8 mouse cellular contexts compared by ENCODE assay signal in genomic region chr2:32878396-32878795, GRCm38 (mm10). TPM values are rescaled to one million over a fixed set of nuclear protein-coding genes. Genes with fewer than 3 reads are reported as not detected.
DNase-seq lines count a peak whose midpoint lies in the region; ATAC-seq and TF ChIP-seq lines count a peak whose summit lies in the region.

No protein-coding gene starts in this region.

- no peaks in the 10 kb centered on the region for H3K36me3 ChIP-seq in hindbrain, embryonic 16.5 days (ENCODE audit: control insufficient read depth, insufficient read depth, low read length)
- no peaks in the 10 kb centered on the region for H3K36me3 ChIP-seq in liver, embryonic 13.5 days
- no peaks in the 10 kb centered on the region for H3K36me3 ChIP-seq in small intestine, adult 2 months (ENCODE audit: control insufficient read depth, insufficient read depth, low read length)

- intact Hi-C loops in left cerebral cortex, adult 2 months (cut with DNase I) = no loop called here

- no peak for TF ChIP-seq CTCF in left cerebral cortex, adult 2 months (IDR thresholded peaks at IDR 0.05)
- TF ChIP-seq CTCF in small intestine, adult 2 months (IDR thresholded peaks at IDR 0.05; ENCODE audit: extremely low read depth, insufficient read length, insufficient replicate concordance, low read depth, low read length) = no peak

- H3K27me3 ChIP-seq in hindbrain, embryonic 16.5 days (replicated peaks; ENCODE audit: control insufficient read depth, insufficient read depth, low read length) = no peaks in the 10 kb centered on the region
- peaks cover 22% of the 10 kb centered on the region for H3K27me3 ChIP-seq in liver, embryonic 13.5 days
- no peaks in the 10 kb centered on the region for H3K27me3 ChIP-seq in small intestine, adult 2 months (ENCODE audit: control insufficient read depth, insufficient read depth, low read length)

- 70% methylated on average over 3 of the region's 3 CpGs for WGBS in hindbrain, embryonic 16.5 days
- 62% methylated on average over 3 of the region's 3 CpGs for whole genome bisulfite sequencing in liver, embryonic 13.5 days (ENCODE audit: insufficient replicate concordance)
- WGBS in small intestine, adult 2 months = 32% methylated on average over 3 of the region's 3 CpGs

- H3K4me1 ChIP-seq in hindbrain, embryonic 16.5 days (ENCODE audit: control insufficient read depth, insufficient read depth, low read depth, low read length) = peaks cover 58% of the 10 kb centered on the region
- H3K4me1 ChIP-seq in liver, embryonic 13.5 days (replicated peaks) = peaks cover 84% of the 10 kb centered on the region
- H3K4me1 ChIP-seq in small intestine, adult 2 months (ENCODE audit: control insufficient read depth, insufficient read depth, insufficient read length, low read length) = peaks cover 44% of the 10 kb centered on the region

- no peak for TF ChIP-seq POLR2A in small intestine, adult 2 months (IDR thresholded peaks at IDR 0.05; ENCODE audit: low read depth, low read length)

- H3K4me2 ChIP-seq in hindbrain, embryonic 16.5 days (ENCODE audit: low read length) = peak overlapping the region; percentile 84
- peak overlapping the region; percentile 91; the same call in 1 of the 2 replicates for H3K4me2 ChIP-seq in liver, embryonic 13.5 days

- H3K9me3 ChIP-seq in hindbrain, embryonic 16.5 days (ENCODE audit: control insufficient read depth, low read length) = no peaks in the 10 kb centered on the region
- no peaks in the 10 kb centered on the region for H3K9me3 ChIP-seq in liver, embryonic 13.5 days (replicated peaks)

- peak overlapping the region; percentile 90 for H3K27ac ChIP-seq in left cerebral cortex, adult 2 months
- no peak overlapping the region for H3K27ac ChIP-seq in hindbrain, embryonic 16.5 days (ENCODE audit: low read depth, low read length)
- no peak overlapping the region for H3K27ac ChIP-seq in liver, embryonic 13.5 days
- peak overlapping the region; percentile 18; the same call in 1 of the 2 replicates for H3K27ac ChIP-seq in small intestine, adult 2 months (ENCODE audit: insufficient read depth, low read depth, low read length)

- DNase-seq in left cerebral cortex, adult 2 months (ENCODE audit: extremely low spot score in 1 of 2, low spot score in 2 of 2) = no peak
- DNase-seq in left cerebral cortex, adult 9 months (ENCODE audit: low spot score in 2 of 2) = no peak
- no peak for DNase-seq in liver, embryonic 13.5 days
- no peak for DNase-seq in adrenal gland, adult 18-20 months (ENCODE audit: low spot score in 2 of 2)
- no peak for DNase-seq in adrenal gland, postnatal 14 days

- peak overlapping the region; percentile 89 for H3K9ac ChIP-seq in hindbrain, embryonic 16.5 days (ENCODE audit: low read depth, low read length)
- no peak overlapping the region for H3K9ac ChIP-seq in liver, embryonic 13.5 days

- ATAC-seq in hindbrain, embryonic 16.5 days = no peak
- ATAC-seq in liver, embryonic 13.5 days (ENCODE audit: low read depth) = no peak
- no peak for ATAC-seq in inflammation-experienced regulatory T-cells, adult 6 months

- H3K4me3 ChIP-seq in left cerebral cortex, adult 2 months = peak overlapping the region; percentile 93
- peak overlapping the region; percentile 64 for H3K4me3 ChIP-seq in hindbrain, embryonic 16.5 days (ENCODE audit: low read length)
- no peak overlapping the region for H3K4me3 ChIP-seq in liver, embryonic 13.5 days (replicated peaks)
- H3K4me3 ChIP-seq in small intestine, adult 2 months (ENCODE audit: low read depth, low read length) = peak overlapping the region; percentile 94

RNA-seq across cellular contexts. Expression of gene Fam129b, which starts 2.5 kb away (rescaled TPM):
- 10 to 100 TPM; 24.4 to 31.4 TPM for total RNA-seq in left cerebral cortex, adult 2 months (2021)
- polyA plus RNA-seq in hindbrain, embryonic 16.5 days (2015; fragmentation: Nextera tagmentation; extraction: Ambion mirVana) = 31.7 and 37.0 TPM in 2 replicates
- 7.0 and 7.6 TPM in 2 replicates for polyA plus RNA-seq in liver, embryonic 13.5 days (2015; fragmentation: Nextera tagmentation; extraction: Ambion mirVana)
- polyA plus RNA-seq in small intestine, adult 2 months (2012; rRNA removed) = 19.4 and 27.2 TPM in 2 replicates
- polyA plus RNA-seq in inflammation-experienced regulatory T-cells, adult 6 months (2017; shearing (Covaris generic)) = 1 to 10 TPM in 1 of 3 experiments, under 1 TPM in 2; 0.15 to 3.2 (median 0.90) TPM
- total RNA-seq in adrenal gland, adult 18-20 months (2021) = 10 to 100 TPM; 19.1 to 32.7 TPM
- 22.0 and 23.1 TPM in 2 replicates for total RNA-seq in adrenal gland, postnatal 14 days (2021)

RNA-seq across cellular contexts. Expression of gene Stxbp1, which starts 31.4 kb away (rescaled TPM):
- total RNA-seq in left cerebral cortex, adult 2 months (2021) = 100 to 1,000 TPM; 947 to 984 TPM
- polyA plus RNA-seq in hindbrain, embryonic 16.5 days (2015; fragmentation: Nextera tagmentation; extraction: Ambion mirVana) = 357 and 362 TPM in 2 replicates
- 3.3 and 3.7 TPM in 2 replicates for polyA plus RNA-seq in liver, embryonic 13.5 days (2015; fragmentation: Nextera tagmentation; extraction: Ambion mirVana)
- 3.6 and 7.0 TPM in 2 replicates for polyA plus RNA-seq in small intestine, adult 2 months (2012; rRNA removed)
- 1 to 10 TPM; 2.3 to 6.1 (median 5.0) TPM for polyA plus RNA-seq in inflammation-experienced regulatory T-cells, adult 6 months (2017; shearing (Covaris generic))
- total RNA-seq in adrenal gland, adult 18-20 months (2021) = 10 to 100 TPM; 22.1 to 36.6 TPM
- 25.2 and 26.4 TPM in 2 replicates for total RNA-seq in adrenal gland, postnatal 14 days (2021)

Comparison
In these comparisons a context has a peak if more than half of its experiments do, and no peak if none do; other contexts are left out.
1. H3K27ac ChIP-seq: peak in left cerebral cortex, adult 2 months (single experiment) and small intestine, adult 2 months (single experiment); none in hindbrain, embryonic 16.5 days (single experiment) and liver, embryonic 13.5 days (single experiment).
2. RNA of gene Stxbp1, which starts 31.4 kb away (polyA plus RNA-seq): 357 to 362 TPM in hindbrain, embryonic 16.5 days; 3.6 to 7.0 TPM in small intestine, adult 2 months, 2.3 to 6.1 TPM in inflammation-experienced regulatory T-cells, adult 6 months and 3.3 to 3.7 TPM in liver, embryonic 13.5 days; every median in the first group is over 10 times any median in the second.